Mouse (Mus musculus): Measurements from ENCODE around the gene AU021092. TPM values are rescaled to one million over a fixed set of nuclear protein-coding genes. Genes with fewer than 3 reads are reported as not detected.

The AU021092 gene
- total RNA-seq, 2 experiments from 2014 or later = 4.2 to 4.7 TPM

DNA sequence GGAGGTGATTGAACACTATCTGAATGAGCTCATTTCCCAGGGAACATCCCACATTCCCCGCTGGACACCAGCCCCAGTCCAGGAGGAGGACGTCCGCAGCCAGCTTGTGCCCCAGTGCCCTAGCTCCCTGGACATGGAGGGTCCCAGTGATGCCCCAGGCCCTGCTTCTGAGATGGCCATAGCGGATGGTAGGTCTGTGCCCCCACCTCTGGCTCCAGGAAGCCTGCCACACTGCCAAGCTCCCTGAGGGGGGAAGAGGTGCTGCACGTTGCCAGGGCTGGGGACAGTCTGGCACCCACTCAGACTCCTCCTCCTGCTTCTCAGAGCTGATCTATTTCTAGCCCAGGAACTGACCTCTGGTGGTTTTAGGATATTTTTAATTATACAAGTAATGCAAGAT is 53.3 kb downstream of the AU021092 start:
- intact Hi-C loops (cut with DNase I) = no loop called here
- H3K27ac ChIP-seq = no peak overlapping the region
- TF ChIP-seq CTCF (IDR thresholded peaks at IDR 0.05) = no peak
- no peak overlapping the region for H3K4me3 ChIP-seq
- no peak for DNase-seq (ENCODE audit: extremely low spot score in 1 of 2, low spot score in 2 of 2)

DNA sequence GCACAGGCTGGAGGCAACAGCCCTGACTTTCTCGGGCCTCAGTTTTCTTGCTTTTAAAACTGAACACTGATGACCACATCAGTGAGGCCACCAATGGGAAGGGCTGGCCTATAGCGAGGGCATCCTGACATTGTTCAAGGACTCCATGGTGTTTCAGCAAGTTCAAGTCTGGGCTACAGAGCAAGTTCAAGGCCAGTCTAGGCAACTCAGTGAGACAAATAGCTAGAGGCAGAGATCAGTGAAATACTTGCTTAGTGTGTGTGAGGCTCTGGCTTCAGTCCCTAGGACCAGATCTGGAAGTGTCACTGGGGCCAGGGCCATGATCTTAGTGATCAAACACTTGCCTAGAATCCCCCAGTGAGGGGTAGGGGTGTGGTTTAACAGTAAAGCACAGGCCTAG is 54.1 kb downstream of the AU021092 start:
- TF ChIP-seq CTCF (IDR thresholded peaks at IDR 0.05) = no peak
- Histone ChIP-seq H3K4me3 (no peak overlapping the region), H3K27ac (no peak overlapping the region)
- no peak for DNase-seq (ENCODE audit: extremely low spot score in 1 of 2, low spot score in 2 of 2)
- intact Hi-C loops (cut with DNase I) = no loop called here

DNA sequence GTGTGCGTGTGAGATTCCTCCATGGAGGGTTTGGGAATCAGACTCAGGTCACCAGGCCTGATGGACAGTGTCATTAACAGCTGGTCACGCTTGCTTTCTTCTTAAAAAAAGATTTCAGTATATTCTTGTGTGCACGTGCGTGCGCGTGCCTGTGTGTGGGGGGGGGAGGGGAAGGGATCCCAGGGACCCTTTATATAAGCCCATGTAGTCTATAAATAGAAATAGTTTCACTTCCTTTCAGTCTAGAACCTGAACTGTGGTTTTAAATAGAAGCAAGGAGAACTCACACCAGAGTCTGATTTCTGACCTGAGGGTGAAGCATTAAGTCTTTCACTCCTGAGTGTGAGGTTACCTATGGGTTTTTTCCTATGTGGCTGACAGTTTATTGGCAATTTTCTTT is 57.8 kb downstream of the AU021092 start:
- Histone ChIP-seq H3K27ac (no peak overlapping the region), H3K4me3 (no peak overlapping the region)
- TF ChIP-seq CTCF (IDR thresholded peaks at IDR 0.05) = no peak
- intact Hi-C loops (cut with DNase I) = no loop called here
- no peak for DNase-seq (ENCODE audit: extremely low spot score in 1 of 2, low spot score in 2 of 2)

Small RNAs within 50 kb of the gene (microRNA-seq; reads per million reads assigned to microRNA genes)
- gene Gm23689 = 0 reads per million in 2 experiments
- gene Gm26095 = 0 reads per million in 2 experiments
- gene Mir6364 = 0 reads per million in 2 experiments

Other genes starting within 250 kb of the AU021092 start
- gene Sept12, start 224.4 kb downstream of the AU021092 start, total RNA-seq (2021) = not detected
- not detected for gene Smim22, start 215.0 kb downstream of the AU021092 start, total RNA-seq (2021)
- 100 to 1,000 TPM; 209 to 213 TPM for gene Rogdi, start 208.7 kb downstream of the AU021092 start, total RNA-seq (2021)
- gene Glyr1, start 172.4 kb downstream of the AU021092 start, total RNA-seq (2021) = 100 to 1,000 TPM; 139 to 146 TPM
- gene Ubn1, start 172.2 kb downstream of the AU021092 start, total RNA-seq (2021) = 10 to 100 TPM; 44.1 to 45.3 TPM
- 1 to 10 TPM in 1 of 2 experiments, under 1 TPM in 1; 1.00 to 1.4 TPM for gene Ppl, start 89.9 kb downstream of the AU021092 start, total RNA-seq (2021)
- 1 to 10 TPM; 4.8 to 5.0 TPM for gene Sec14l5, start 75.2 kb downstream of the AU021092 start, total RNA-seq (2021)
- 10 to 100 TPM; 12.6 to 14.5 TPM for gene Nagpa, start 18.3 kb downstream of the AU021092 start, total RNA-seq (2021)
- 10 to 100 TPM; 25.5 to 26.8 TPM for gene Alg1, start 11.3 kb upstream of the AU021092 start, total RNA-seq (2021)
- 1 to 10 TPM; 2.0 to 4.7 TPM for gene Eef2kmt, start 33.7 kb upstream of the AU021092 start, total RNA-seq (2021)

Data from left cerebral cortex, adult 2 months (tissue).